Mouse (Mus musculus): Measurements from ENCODE around the gene Oard1. TPM values are rescaled to one million over a fixed set of nuclear protein-coding genes. Genes with fewer than 3 reads are reported as not detected.

The Oard1 gene
- total RNA-seq, 2 experiments from 2014 or later = 11.5 to 16.4 TPM

- no peak for DNase-seq
- intact Hi-C loops (cut with DNase I) = no loop called here
Measured at GRCm38 (mm10) chr17:48433006-48433655, 23.3 kb downstream of the Oard1 start.

DNA sequence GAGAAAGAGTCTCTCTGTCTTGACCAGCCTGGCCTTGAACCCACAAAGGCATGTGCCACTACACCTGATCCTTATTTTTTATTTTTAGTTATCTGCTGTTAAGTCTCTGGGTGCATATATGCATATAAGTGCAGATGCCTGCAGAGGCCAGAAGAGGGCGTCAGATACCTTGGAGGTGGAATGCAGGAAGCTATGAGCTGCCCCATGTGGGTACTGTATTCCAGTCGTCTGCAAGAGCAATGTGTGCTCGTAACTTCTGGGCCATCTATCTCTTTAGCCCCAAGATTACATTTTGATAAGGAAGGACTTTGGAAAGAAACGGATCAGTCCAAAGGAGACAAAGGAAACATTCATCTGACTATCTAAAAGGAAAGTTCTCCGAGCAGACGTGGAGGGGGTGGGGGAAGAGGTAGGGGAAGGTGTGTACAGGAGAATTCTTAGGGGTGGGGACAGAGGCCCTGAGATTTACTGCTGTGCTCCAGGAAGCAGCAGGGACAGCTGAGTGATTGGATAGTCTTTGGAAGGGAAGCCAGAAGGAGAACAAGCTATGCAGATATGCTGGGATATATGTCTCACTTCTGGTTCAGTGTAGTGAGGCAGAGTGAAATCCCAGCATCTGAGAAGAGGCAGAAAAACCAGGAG, 24.0 kb downstream of the Oard1 start:
- intact Hi-C loops (cut with DNase I) = no loop called here

DNA sequence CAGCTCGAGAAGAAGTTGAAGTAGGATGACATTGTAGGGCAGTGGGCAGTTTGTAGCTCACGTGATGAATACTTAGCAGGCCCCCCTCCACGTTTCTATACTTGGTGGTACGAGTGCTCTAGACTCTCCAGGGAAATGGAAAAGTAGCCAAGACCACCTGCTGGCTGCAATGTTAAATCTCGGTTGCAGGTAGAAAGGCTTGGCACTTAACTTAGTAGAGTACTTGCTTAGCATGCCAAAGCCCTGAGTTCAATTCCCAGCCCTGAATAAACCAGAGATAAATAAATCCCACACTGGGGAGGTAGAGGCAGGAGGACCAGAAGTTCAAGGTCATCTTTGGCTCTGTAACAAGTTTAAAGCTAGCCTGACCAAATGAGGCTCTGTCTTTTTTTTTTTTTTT, 24.7 kb downstream of the Oard1 start:
- intact Hi-C loops (cut with DNase I) = no loop called here

More for the DNA sequence above, 24.0 kb downstream of the Oard1 start:
- no peak for DNase-seq

DNA sequence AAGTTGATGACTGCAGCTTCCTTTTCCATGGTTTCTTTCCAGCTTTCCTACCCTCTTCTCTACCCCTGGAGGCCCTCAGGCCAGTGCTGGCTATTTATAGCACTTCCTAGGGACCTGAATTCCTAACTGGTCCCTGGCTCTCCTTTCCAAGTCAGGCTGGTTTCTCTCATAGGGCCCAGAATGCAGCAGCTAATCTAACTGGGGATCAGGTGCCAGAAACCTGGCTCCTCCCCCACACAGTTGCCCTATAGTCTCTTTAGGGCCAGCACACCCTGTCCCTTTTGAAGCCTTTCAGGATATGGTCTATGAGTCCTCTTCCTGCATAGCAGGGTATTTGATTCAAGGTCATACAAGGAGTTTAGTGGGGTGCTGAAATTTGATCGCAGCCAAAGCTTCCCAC, 26.7 kb downstream of the Oard1 start:
- DNase-seq = peak; percentile 72 to 79
- intact Hi-C loops (cut with DNase I) = no loop called here

More for the DNA sequence above, 24.7 kb downstream of the Oard1 start:
- DNase-seq = no peak

- DNase-seq = peak; percentile 66 to 72
- intact Hi-C loops (cut with DNase I) = no loop called here
Measured at GRCm38 (mm10) chr17:48437421-48437911, 27.7 kb downstream of the Oard1 start.

DNA sequence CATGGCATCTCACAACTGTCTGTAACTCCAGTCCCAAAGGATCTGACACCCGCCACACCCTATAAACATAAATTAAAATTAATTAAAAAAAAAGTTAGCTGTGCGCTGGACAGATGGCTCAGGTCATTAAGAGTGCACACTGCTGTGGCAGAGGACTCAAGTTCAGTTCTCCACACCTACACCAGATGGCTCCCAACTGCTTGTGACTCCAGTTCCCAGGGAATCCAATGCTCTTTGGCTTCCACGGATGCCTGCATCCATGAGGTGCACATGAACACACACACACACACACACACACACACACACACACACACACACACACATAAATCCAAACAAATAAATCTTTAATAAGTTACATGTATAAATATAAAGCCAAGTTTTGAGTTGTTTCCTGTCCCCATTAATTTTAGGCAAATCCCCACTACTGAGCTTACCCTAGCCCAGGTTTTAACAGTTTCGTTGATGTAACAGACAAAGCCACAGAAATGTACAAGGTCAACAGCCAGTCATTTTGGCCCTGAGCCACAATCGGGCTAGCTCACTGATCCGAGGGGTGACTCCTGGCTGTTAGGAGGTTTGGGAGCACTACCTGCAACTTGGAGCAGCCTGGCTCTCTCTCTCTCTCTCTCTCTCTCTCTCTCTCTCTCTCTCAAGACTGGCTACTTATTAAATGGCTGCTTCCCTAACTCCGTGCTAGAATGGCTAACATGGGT, 33.1 kb downstream of the Oard1 start:
- DNase-seq = no peak
- intact Hi-C loops (cut with DNase I) = no loop called here

GRCm38 (mm10) chr17:48443542-48444145, 33.8 kb downstream of the Oard1 start:
- no peak for DNase-seq
- intact Hi-C loops (cut with DNase I) = no loop called here

GRCm38 (mm10) chr17:48447675-48448074, 37.9 kb downstream of the Oard1 start:
- intact Hi-C loops (cut with DNase I) = no loop called here

DNA sequence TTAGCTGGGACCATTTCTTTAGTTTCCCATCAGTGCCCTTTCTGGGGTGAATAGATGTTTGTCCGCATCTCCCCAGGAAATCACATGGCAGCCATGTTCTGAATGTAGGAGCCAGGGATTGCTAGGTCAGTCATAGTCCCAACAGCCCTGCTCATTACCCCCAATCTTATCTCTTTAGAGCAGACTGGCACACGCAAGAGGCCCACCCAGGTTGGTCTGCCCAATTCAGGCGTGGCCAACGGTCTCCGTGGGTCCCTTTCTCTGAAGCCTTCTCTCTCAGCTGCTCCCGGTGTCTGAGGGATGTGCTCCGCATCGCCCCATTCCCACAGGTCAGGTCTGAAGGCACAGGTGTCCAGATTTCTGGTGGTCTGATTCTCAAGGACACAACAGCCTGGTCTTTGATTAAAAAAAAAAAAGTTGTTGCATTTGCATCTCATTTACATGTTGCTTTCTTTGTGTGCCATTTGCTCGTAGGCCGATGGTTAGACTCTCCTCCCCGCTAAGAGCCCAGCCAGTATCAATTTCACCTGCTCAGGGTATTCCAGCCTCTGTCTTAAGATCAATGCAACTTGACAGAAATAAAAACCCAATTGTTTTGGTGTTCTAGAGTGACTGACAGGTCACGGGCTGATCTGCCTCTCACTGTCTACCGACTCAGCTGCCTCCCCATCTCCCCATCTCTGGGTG, 41.0 kb downstream of the Oard1 start:
- no peak for DNase-seq
- intact Hi-C loops (cut with DNase I) = no loop called here

More at GRCm38 (mm10) chr17:48447675-48448074, 37.9 kb downstream of the Oard1 start:
- no peak for DNase-seq

GRCm38 (mm10) chr17:48451353-48451675, 41.5 kb downstream of the Oard1 start, which contains the start of gene Tspo2:
Gene Tspo2, minus strand, starts transcription at chr17:48451522.
- intact Hi-C loops (cut with DNase I) = no loop called here
- DNase-seq = no peak

GRCm38 (mm10) chr17:48451753-48452444, 42.1 kb downstream of the Oard1 start:
- no peak for DNase-seq
- intact Hi-C loops (cut with DNase I) = no loop called here

DNA sequence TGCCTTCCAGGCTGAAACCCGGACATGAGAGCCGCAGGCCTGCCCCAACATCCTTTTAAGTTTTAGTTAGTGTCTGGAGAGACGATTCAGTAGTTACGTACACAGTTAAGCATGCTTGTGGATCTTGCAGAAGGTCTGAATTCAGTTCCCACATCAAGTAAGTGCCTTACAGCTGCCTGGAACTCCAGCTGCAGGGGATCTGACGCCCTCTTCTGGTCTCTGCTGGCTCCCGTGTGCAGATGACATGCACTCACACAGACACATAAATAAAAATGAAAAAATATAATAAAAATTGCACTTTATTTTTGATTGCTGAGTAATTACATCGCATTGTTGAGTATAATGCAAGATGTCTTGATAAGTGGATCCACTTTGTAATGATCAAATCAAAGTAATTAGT, 43.7 kb downstream of the Oard1 start:
- intact Hi-C loops (cut with DNase I) = no loop called here
- no peak for DNase-seq

- no peak for DNase-seq
- intact Hi-C loops (cut with DNase I) = no loop called here
Measured at GRCm38 (mm10) chr17:48454190-48454589, 44.4 kb downstream of the Oard1 start.

DNA sequence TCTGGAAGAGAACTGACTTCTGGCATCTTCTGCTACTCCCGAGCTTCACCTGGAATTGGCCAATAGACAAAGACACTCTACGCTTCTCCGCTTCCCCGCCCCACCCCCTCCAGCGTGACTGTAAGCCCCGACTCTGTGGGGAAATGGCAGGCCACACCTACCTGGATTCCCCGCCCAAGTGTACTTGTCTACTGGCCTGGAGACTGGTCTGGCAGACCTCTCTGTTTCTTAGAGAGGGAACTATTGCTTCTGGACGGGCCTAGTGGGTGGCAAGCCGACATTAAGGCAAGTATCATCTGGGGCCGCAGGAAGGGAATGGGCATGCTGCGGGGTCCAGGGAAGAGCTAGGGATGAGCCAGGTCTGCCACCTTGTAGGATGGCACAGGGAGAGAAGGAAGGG, 44.9 kb downstream of the Oard1 start, which contains the start of gene Unc5cl:
TSS of gene Unc5cl (plus strand) at position 214 of the 400 bp plus-strand sequence.
- DNase-seq = no peak
- intact Hi-C loops (cut with DNase I) = no loop called here

DNA sequence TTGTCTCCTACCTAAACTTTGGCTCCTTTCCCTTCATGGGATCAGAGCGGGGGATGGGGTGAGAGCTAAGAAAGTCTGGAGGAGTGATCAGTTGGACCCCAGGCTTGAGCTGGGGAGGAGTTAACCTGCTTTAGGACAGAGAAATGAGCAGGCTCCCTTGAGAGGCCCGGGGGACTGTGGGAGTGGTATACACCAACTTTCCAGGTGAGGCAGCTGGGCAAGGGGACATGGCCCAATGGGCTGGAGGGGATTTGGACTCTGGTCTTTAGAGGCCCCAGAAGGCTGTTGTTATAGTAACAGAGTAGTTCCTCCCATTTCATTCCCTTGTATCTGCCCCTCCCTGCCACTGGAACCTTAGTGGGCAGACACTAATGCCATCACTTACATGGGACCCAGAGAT, 46.1 kb downstream of the Oard1 start:
- intact Hi-C loops (cut with DNase I) = no loop called here
- no peak for DNase-seq

- no peak for DNase-seq
- intact Hi-C loops (cut with DNase I) = no loop called here
Measured at GRCm38 (mm10) chr17:48457971-48458653, 48.3 kb downstream of the Oard1 start.

GRCm38 (mm10) chr17:48462096-48462495, 52.3 kb downstream of the Oard1 start:
- intact Hi-C loops (cut with DNase I) = no loop called here
- DNase-seq = no peak

DNA sequence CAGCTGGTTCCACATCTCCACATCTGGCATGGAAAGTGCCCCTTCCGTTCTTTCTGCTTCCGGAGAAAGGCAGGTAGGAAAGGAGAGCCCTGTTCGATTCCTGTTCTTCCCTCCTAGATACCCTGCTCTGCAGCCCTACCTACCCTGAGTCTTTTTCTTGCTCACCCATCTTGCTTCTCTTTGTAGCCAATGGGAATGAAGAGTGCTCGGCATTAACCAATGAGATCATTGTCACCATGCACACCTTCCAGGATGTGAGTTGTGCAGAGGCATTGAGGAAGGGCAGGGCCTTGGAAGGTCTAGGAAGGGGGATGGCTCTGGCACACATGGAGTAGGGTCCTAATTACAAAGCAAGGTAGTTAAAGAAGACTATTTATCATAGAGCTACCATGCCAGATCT, 53.6 kb downstream of the Oard1 start:
- DNase-seq = no peak
- intact Hi-C loops (cut with DNase I) = no loop called here
